Mouse (Mus musculus): ENCODE measurements around the gene Tmem150a.

DNA sequence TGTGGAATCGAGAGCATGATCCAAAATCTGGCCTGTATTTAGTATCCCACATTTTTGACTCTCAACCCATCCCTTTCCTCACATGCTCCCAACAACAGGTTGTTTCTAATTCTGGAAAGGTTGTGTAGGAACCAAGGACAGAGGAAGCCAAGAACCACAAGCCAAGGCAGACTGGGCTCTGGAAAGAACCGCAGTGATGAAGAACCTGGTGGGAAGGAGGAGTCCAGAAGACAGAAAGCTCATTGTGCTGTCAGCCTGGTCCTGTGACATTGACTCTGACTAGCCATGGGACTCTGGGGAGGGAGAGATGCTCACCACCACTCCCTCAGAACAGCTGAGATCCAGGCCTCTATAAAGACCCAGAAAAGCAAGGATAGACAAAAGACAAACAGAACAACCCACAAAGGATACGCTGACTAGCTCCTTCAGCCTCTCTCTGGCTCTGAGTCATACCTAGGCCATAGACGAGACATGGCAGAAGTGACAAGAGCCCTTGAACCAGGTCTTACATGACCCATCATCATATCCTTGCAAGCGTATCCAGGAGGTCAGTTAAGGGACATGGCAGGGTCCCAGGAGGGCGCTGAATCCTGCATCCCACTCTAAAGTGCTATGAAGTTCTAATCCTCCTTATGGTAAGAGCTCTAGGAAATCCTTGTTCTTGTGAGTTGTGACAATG lies 28.0 kb downstream of the Tmem150a start:
- no peak for TF ChIP-seq CTCF (IDR thresholded peaks at IDR 0.05)
- TF ChIP-seq POLR2A (IDR thresholded peaks at IDR 0.05; ENCODE audit: insufficient read depth, low read depth, low read length): no peak

Data from heart, adult 2 months (tissue).